Mouse (Mus musculus) lung, adult 2 months (tissue): ENCODE results near the gene Hipk2. TPM values are rescaled to one million over a fixed set of nuclear protein-coding genes. Genes with fewer than 3 reads are reported as not detected.

ENCODE experiments used
- DNase-seq: peaks from one replicate; pipeline ENCODE4 v3.0.0; 2022
- H3K4me1 ChIP-seq: fragments of 200-500 bp; 2 replicates; pipeline ENCODE4 v1.6.1; 2011; ENCODE audit warnings: low read length; ENCODE audit not compliant: control insufficient read depth, insufficient read depth
- H3K4me3 ChIP-seq: fragments of 200-500 bp; replicated peaks from 2 replicates; pipeline ENCODE3; 2011; ENCODE audit warnings: low read depth, mild to moderate bottlenecking, control low read depth, low read length; ENCODE audit errors: extremely low read depth
- CTCF ChIP-seq: fragments of 200-500 bp; IDR thresholded peaks from 2 replicates; pipeline ENCODE4 v1.5.1; 2011; ENCODE audit warnings: mild to moderate bottlenecking, low read length, control low read depth; ENCODE audit not compliant: insufficient read depth
- POLR2A ChIP-seq: fragments of 200-500 bp; IDR thresholded peaks from 2 replicates; pipeline ENCODE4 v1.6.1; 2011; ENCODE audit warnings: low read depth, mild to moderate bottlenecking, control low read depth, low read length, borderline replicate concordance; ENCODE audit errors: extremely low read depth
- WGBS: fragments of 180-500 bp; shearing (Covaris S2); methylation state at CpG from one replicate; pipeline ENCODE4 v1.1.7; 2018; 5-methylcytosine and 5-hydroxymethylcytosine counted together
- polyA plus RNA-seq: library from polyadenylated mRNA; depleted of rRNA; stranded (reverse); fragments of >200 nt; gene quantifications from 2 replicates; pipeline ENCODE4 v1.2.3, GENCODE M21; 2012

The Hipk2 gene
- polyA plus RNA-seq, 1 experiment: 54.8 TPM

- 27% methylated on average over 7 of the region's 7 CpGs for WGBS
- H3K4me1 ChIP-seq: peaks cover 8% of the 10 kb centered on the region
- TF ChIP-seq CTCF (no peak), POLR2A (no peak)
- no peak for DNase-seq
- no peak overlapping the region for H3K4me3 ChIP-seq
Measured at GRCm38 (mm10) chr6:38871051-38871450, 4.9 kb downstream of the Hipk2 start.

GRCm38 (mm10) chr6:38870070-38870469 lies 5.9 kb downstream of the Hipk2 start:
- no peak for TF ChIP-seq POLR2A
- no peak for TF ChIP-seq CTCF
- no peak for DNase-seq
- WGBS: 56% methylated on average over 2 of the region's 2 CpGs
- peaks cover 8% of the 10 kb centered on the region for H3K4me1 ChIP-seq
- H3K4me3 ChIP-seq: no peak overlapping the region

DNA sequence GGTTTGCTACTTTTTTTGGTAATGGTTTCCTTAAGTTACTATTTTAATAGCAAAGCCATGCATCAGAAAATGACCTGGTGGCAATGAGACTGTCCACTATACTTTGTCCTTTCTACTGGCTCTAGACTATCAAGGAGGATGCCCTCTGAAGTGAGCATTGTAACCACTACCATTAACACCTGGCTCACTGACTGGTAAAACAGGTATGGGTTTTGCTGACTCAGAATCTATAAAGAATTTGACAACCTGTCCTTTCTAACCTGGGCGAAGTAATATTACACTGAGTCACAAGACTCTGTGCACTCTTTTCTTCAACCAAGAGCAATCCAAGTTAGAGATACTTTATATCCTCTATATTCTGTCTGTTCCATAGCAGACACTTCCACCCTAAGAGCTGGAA lies 7.0 kb downstream of the Hipk2 start:
- H3K4me1 ChIP-seq: peaks cover 9% of the 10 kb centered on the region
- DNase-seq: no peak
- TF ChIP-seq CTCF: no peak
- no peak for TF ChIP-seq POLR2A
- H3K4me3 ChIP-seq: no peak overlapping the region
- WGBS: 65% methylated on average over 1 of the region's 1 CpGs

- 58% methylated on average over 1 of the region's 1 CpGs for WGBS
- no peak overlapping the region for H3K4me3 ChIP-seq
Measured at GRCm38 (mm10) chr6:38867291-38867690, 8.7 kb downstream of the Hipk2 start.

DNA sequence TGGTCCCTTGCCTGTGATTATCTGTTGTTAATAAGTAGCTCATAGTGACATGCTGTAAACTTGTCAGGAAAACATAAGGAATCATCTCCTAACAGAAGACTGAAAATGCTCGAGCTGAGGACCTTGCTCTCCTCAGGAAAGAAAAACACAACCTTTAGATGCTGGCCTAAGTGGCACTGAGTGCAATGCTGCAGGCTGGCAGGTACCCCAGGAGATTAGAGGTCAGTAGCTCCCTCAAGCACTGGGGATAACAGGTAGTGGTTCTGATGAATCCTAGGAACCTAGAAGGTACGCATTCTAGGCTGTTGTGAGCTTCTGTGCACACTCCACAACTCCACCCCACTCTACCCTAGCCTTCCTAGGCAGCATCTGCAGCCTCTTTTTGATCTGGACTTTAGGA lies 9.2 kb downstream of the Hipk2 start:
- no peak overlapping the region for H3K4me3 ChIP-seq
- DNase-seq: no peak
- TF ChIP-seq CTCF: no peak
- no peak for TF ChIP-seq POLR2A
- 48% methylated on average over 2 of the region's 2 CpGs for WGBS
- H3K4me1 ChIP-seq: peaks cover 5% of the 10 kb centered on the region

More at GRCm38 (mm10) chr6:38867291-38867690, 8.7 kb downstream of the Hipk2 start:
- DNase-seq: no peak
- H3K4me1 ChIP-seq: peaks cover 5% of the 10 kb centered on the region
- TF ChIP-seq POLR2A (no peak), CTCF (no peak)

DNA sequence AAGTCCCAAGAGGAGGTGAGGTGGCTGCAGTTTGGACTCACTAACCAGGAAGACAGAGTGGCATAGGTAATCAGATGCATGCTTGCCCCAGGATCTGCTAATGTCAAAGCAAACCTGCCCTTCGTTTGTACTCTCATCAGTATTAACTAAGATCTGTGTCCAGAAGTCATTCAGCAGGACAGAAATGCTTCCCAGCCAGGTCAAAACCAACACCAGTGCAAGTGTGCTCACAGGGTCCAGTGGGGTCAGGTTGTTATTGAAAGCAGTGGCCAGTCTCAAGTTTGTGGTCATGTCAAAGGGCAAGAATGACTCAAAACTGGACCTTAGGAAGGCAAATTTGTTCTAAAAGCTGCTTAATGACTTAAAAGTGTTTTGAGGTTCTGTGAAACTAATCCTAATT lies 9.6 kb downstream of the Hipk2 start:
- Histone ChIP-seq H3K4me3 (no peak overlapping the region), H3K4me1 (peaks cover 5% of the 10 kb centered on the region)
- DNase-seq: no peak
- WGBS: 81% methylated on average over 1 of the region's 1 CpGs
- TF ChIP-seq CTCF (no peak), POLR2A (no peak)

DNA sequence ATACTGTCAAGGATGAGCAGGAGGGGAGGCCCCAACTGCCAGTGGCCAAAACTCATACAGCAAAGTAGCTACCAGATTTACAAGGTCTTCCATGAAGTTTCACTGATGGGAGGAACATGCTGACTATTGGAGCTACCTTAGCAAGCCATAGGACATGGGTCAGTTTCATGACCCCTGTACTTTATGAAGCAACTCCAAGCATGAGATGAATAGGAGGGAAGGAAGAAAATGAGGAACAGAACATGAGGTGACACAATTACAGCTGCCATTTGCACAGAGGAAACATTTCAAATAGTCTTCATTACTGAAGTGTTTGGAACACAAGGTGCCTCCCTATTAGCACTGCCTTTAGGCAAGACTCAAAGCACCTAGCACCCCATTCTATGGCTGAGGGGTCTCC lies 10.2 kb downstream of the Hipk2 start:
- H3K4me1 ChIP-seq: peaks cover 2% of the 10 kb centered on the region
- TF ChIP-seq CTCF: no peak
- TF ChIP-seq POLR2A: no peak
- H3K4me3 ChIP-seq: no peak overlapping the region
- no peak for DNase-seq

DNA sequence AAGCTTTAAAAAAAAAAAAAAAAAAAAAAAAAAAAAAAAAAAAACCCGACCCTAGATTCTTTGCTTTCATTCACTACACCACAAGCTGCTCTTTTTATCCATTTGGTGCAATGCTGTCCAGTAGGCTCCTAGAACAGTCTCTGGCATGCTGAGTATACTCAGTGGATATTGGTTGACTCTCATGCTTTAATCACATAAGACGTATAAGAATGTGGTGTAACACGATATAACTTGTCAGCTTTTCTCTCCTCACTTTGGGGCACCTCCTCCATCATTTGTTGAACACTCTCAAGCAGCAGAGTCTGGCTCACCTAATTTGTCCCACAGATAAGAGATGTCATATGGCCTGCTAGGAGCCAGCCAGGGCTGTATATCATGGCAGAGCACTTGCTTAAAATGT lies 12.4 kb downstream of the Hipk2 start:
- 31% methylated on average over 3 of the region's 3 CpGs for WGBS
- TF ChIP-seq CTCF (no peak), POLR2A (no peak)
- H3K4me3 ChIP-seq: no peak overlapping the region
- peaks cover 2% of the 10 kb centered on the region for H3K4me1 ChIP-seq
- no peak for DNase-seq

- DNase-seq: no peak
- Histone ChIP-seq H3K4me1 (peaks cover 2% of the 10 kb centered on the region), H3K4me3 (no peak overlapping the region)
- WGBS: 84% methylated on average over 2 of the region's 2 CpGs
- TF ChIP-seq POLR2A: no peak
- TF ChIP-seq CTCF: no peak
Measured at GRCm38 (mm10) chr6:38860301-38860700, 15.7 kb downstream of the Hipk2 start.

- DNase-seq: no peak
- TF ChIP-seq POLR2A: no peak
- no peak for TF ChIP-seq CTCF
- peaks cover 2% of the 10 kb centered on the region for H3K4me1 ChIP-seq
- 90% methylated on average over 1 of the region's 1 CpGs for WGBS
- H3K4me3 ChIP-seq: no peak overlapping the region
Measured at GRCm38 (mm10) chr6:38859819-38860218, 16.1 kb downstream of the Hipk2 start.
